7 mouse cellular contexts compared by ENCODE assay signal in genomic region chr8:11633414-11633813, GRCm38 (mm10). TPM values are rescaled to one million over a fixed set of nuclear protein-coding genes. Genes with fewer than 3 reads are reported as not detected.
A peak's percentile ranks its signal among the peaks of the same experiment; 100 is the strongest.
DNase-seq lines count a peak whose midpoint lies in the region; ATAC-seq and TF ChIP-seq lines count a peak whose summit lies in the region.

No protein-coding gene starts in this region.

- H3K4me3 ChIP-seq in MEL (ENCODE audit: control insufficient read depth in 1 of 2, insufficient read depth in 1 of 2, low read depth in 2 of 2, low read length in 2 of 2) = peak overlapping the region in 1 of 2 experiments; percentile 84; a peak in 1 of 4 replicates
- peak overlapping the region; percentile 97 for H3K4me3 ChIP-seq in heart, embryonic 13.5 days
- peak overlapping the region; percentile 98; the same call in 1 of the 2 replicates for H3K4me3 ChIP-seq in neural tube, embryonic 14.5 days (ENCODE audit: low read depth, low read length)

- H3K4me1 ChIP-seq in MEL (ENCODE audit: control insufficient read depth in 1 of 2, insufficient read depth in 2 of 2, low read length in 2 of 2) = peaks cover 0 to 15% of the 10 kb centered on the region in 2 experiments; a peak in 2 of 4 replicates
- peaks cover 63% of the 10 kb centered on the region for H3K4me1 ChIP-seq in heart, embryonic 13.5 days
- H3K4me1 ChIP-seq in neural tube, embryonic 14.5 days (ENCODE audit: control insufficient read depth, insufficient read depth, low read length) = peaks cover 22% of the 10 kb centered on the region

- DNase-seq in MEL (ENCODE audit: low read depth, low spot score) = no peak
- DNase-seq in adrenal gland, postnatal 36 days = peak; percentile 64 to 70
- peak; percentile 51 for DNase-seq in kidney, postnatal 10 days
- no peak for DNase-seq in frontal cortex, adult 2 months (ENCODE audit: extremely low spot score in 1 of 2, low spot score in 1 of 2)
- DNase-seq in right cerebral cortex, postnatal 14 days = no peak

- TF ChIP-seq CTCF in MEL (IDR thresholded peaks at IDR 0.05 in 2 of 3, conservative IDR thresholded peaks at IDR 0.05 in 1 of 3; ENCODE audit: control insufficient read depth in 1 of 3, insufficient read depth in 1 of 3, low read depth in 2 of 3, low read length in 3 of 3, poor library complexity in 1 of 3, severe bottlenecking in 1 of 3) = no peak

- H3K36me3 ChIP-seq in MEL (ENCODE audit: control insufficient read depth in 1 of 2, insufficient read depth in 2 of 2, low read length in 2 of 2) = peaks cover 6 to 19% of the 10 kb centered on the region in 2 experiments; a peak in 3 of 4 replicates
- peaks cover 37% of the 10 kb centered on the region for H3K36me3 ChIP-seq in heart, embryonic 13.5 days
- peaks cover 12% of the 10 kb centered on the region; the same call in 1 of the 2 replicates for H3K36me3 ChIP-seq in neural tube, embryonic 14.5 days (ENCODE audit: control insufficient read depth, insufficient read depth, low read length)

- no peaks in the 10 kb centered on the region for H3K27me3 ChIP-seq in MEL (ENCODE audit: control insufficient read depth in 1 of 2, insufficient read depth in 2 of 2, low read length in 2 of 2)
- no peaks in the 10 kb centered on the region for H3K27me3 ChIP-seq in heart, embryonic 13.5 days (replicated peaks)
- no peaks in the 10 kb centered on the region for H3K27me3 ChIP-seq in neural tube, embryonic 14.5 days (ENCODE audit: control insufficient read depth, insufficient read depth, low read length)

- 43% methylated on average over 7 of the region's 7 CpGs for WGBS in heart, embryonic 13.5 days
- WGBS in neural tube, embryonic 14.5 days = 62% methylated on average over 7 of the region's 7 CpGs

- H3K9ac ChIP-seq in MEL (ENCODE audit: control insufficient read depth, low read depth, low read length, poor library complexity, severe bottlenecking) = peak overlapping the region; percentile 94; the same call in 1 of the 2 replicates
- H3K9ac ChIP-seq in heart, embryonic 13.5 days = peak overlapping the region; percentile 97
- no peak overlapping the region for H3K9ac ChIP-seq in neural tube, embryonic 14.5 days (replicated peaks; ENCODE audit: low read depth, low read length)

- peak overlapping the region; percentile 94 for H3K4me2 ChIP-seq in heart, embryonic 13.5 days
- H3K4me2 ChIP-seq in neural tube, embryonic 14.5 days (ENCODE audit: low read depth, low read length) = peak overlapping the region; percentile 84

- no peaks in the 10 kb centered on the region for H3K9me3 ChIP-seq in MEL (replicated peaks; ENCODE audit: insufficient read depth, low read length)
- H3K9me3 ChIP-seq in heart, embryonic 13.5 days = no peaks in the 10 kb centered on the region
- H3K9me3 ChIP-seq in neural tube, embryonic 14.5 days (ENCODE audit: control insufficient read depth, low read length) = no peaks in the 10 kb centered on the region

- no peak for ATAC-seq in heart, embryonic 13.5 days (ENCODE audit: extremely low read depth, insufficient number of reproducible peaks, low FRiP score, low TSS enrichment)
- no peak for ATAC-seq in neural tube, embryonic 14.5 days (ENCODE audit: low read depth)

- no peak for TF ChIP-seq RAD21 in MEL (IDR thresholded peaks at IDR 0.05; ENCODE audit: low read depth, low read length)

- no peak for TF ChIP-seq EP300 in MEL (IDR thresholded peaks at IDR 0.05; ENCODE audit: low read depth in 1 of 2, low read length in 2 of 2)

- no peak for TF ChIP-seq POLR2A in MEL (IDR thresholded peaks at IDR 0.05; ENCODE audit: control insufficient read depth in 1 of 2, insufficient read depth in 1 of 2, low read depth in 1 of 2, low read length in 2 of 2, poor library complexity in 1 of 2)

- peaks cover 39% of the 10 kb centered on the region for H3K79me2 ChIP-seq in MEL (ENCODE audit: control insufficient read depth, insufficient read depth, low read length, poor library complexity)

- H3K27ac ChIP-seq in MEL (ENCODE audit: control insufficient read depth, low read depth, low read length) = no peak overlapping the region
- peak overlapping the region; percentile 99 for H3K27ac ChIP-seq in heart, embryonic 13.5 days (replicated peaks)
- no peak overlapping the region for H3K27ac ChIP-seq in neural tube, embryonic 14.5 days (ENCODE audit: low read depth, low read length)

TF ChIP-seq in MEL, 35 proteins besides CTCF, POLR2A, EP300 and RAD21:
- TF ChIP-seq ZNF384 (IDR thresholded peaks at IDR 0.05; ENCODE audit: low read depth, low read length) (no peak), USF2 (IDR thresholded peaks at IDR 0.05; ENCODE audit: borderline replicate concordance in 1 of 2, insufficient read depth in 1 of 2, low read depth in 1 of 2, low read length in 2 of 2) (no peak), KAT2A (conservative IDR thresholded peaks at IDR 0.05; ENCODE audit: low read depth, low read length) (no peak), ETS1 (IDR thresholded peaks at IDR 0.05; ENCODE audit: low read depth, low read length) (no peak), TBP (IDR thresholded peaks at IDR 0.05; ENCODE audit: low read depth, low read length) (no peak), CHD2 (IDR thresholded peaks at IDR 0.05; ENCODE audit: low read length) (no peak), GABPA (IDR thresholded peaks at IDR 0.05; ENCODE audit: low read depth, low read length) (no peak), MYC (IDR thresholded peaks at IDR 0.05; ENCODE audit: low read depth, low read length) (no peak), TAL1 (IDR thresholded peaks at IDR 0.05; ENCODE audit: low read length) (no peak), CHD1 (IDR thresholded peaks at IDR 0.05; ENCODE audit: low read depth, low read length) (no peak), ZMIZ1 (IDR thresholded peaks at IDR 0.05; ENCODE audit: low read depth, low read length) (no peak), MEF2A (IDR thresholded peaks at IDR 0.05; ENCODE audit: extremely low read depth, insufficient replicate concordance, low read depth, low read length, poor library complexity, severe bottlenecking) (no peak), SIN3A (IDR thresholded peaks at IDR 0.05; ENCODE audit: low read length) (no peak), MAFK (IDR thresholded peaks at IDR 0.05; ENCODE audit: borderline replicate concordance, low read depth, low read length) (no peak), MYB (IDR thresholded peaks at IDR 0.05; ENCODE audit: low read depth, low read length) (no peak), TCF12 (IDR thresholded peaks at IDR 0.05; ENCODE audit: low read depth, low read length) (no peak), GATA1 (IDR thresholded peaks at IDR 0.05; ENCODE audit: low read depth, low read length) (no peak), MAX (IDR thresholded peaks at IDR 0.05; ENCODE audit: low read length) (no peak), NRF1 (IDR thresholded peaks at IDR 0.05; ENCODE audit: insufficient read depth, low read depth, low read length, poor library complexity, severe bottlenecking) (no peak), SMC3 (IDR thresholded peaks at IDR 0.05; ENCODE audit: low read depth, low read length) (no peak)

RNA-seq across cellular contexts. Expression of gene Ankrd10, which starts 2.1 kb away (rescaled TPM):
- 68.5 and 74.8 TPM in 2 replicates for total RNA-seq in MEL (2012; rRNA removed)
- polyA plus RNA-seq in MEL (2012; ENCODE audit: insufficient read depth in 1 of 2, insufficient read length in 2 of 2, low read depth in 1 of 2, low replicate concordance in 2 of 2, missing spikeins in 1 of 2) = 10 to 100 TPM in 1 of 2 experiments, not detected in 1; 70.4 TPM
- 10 to 100 TPM; 48.9 to 52.6 TPM for total RNA-seq in adrenal gland, postnatal 36 days (2021)
- polyA plus RNA-seq in heart, embryonic 13.5 days (2015; fragmentation: Nextera tagmentation; extraction: Ambion mirVana) = 51.4 and 55.3 TPM in 2 replicates
- 91.9 and 93.4 TPM in 2 replicates for polyA plus RNA-seq in neural tube, embryonic 14.5 days (2014; fragmentation: Nextera tagmentation; extraction: Ambion mirVana)
- polyA plus RNA-seq in frontal cortex, adult 2 months (2012; rRNA removed) = 79.1 and 85.9 TPM in 2 replicates

Comparison
In these comparisons a context has a peak if more than half of its experiments do, and no peak if none do; other contexts are left out.
1. DNase-seq: peak in adrenal gland, postnatal 36 days (2 of 2) and kidney, postnatal 10 days (single experiment); none in MEL (single experiment), frontal cortex, adult 2 months (0 of 2) and right cerebral cortex, postnatal 14 days (single experiment).